In the genomic region with DNA sequence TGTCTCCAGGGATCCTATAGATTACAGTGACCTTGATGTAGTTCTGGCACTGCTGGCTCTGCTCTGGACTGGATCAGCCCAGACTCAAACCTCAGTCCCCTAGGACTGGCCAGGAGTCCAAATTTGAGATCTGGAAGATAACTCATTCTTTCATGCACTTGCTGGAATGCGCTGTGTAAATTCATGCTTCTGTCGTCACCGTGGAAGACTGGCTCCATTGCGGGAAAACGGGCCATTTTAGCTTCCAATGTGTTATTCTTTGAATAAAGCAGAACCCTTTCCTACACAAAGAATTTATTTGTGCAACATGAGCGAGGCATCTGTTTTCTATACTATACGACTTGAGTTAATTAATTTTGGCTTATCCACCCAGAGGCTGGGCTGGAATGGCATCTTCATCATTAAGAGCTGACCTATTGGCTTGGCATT, we compare ENCODE assay signal across 15 mouse cellular contexts. TPM values are rescaled to one million over a fixed set of nuclear protein-coding genes. Genes with fewer than 3 reads are reported as not detected.
A peak's percentile ranks its signal among the peaks of the same experiment; 100 is the strongest.
DNase-seq lines count a peak whose midpoint lies in the region; ATAC-seq lines count a peak whose summit lies in the region.
"Had no signal": no experiment of that assay in that cellular context is flagged by ENCODE, and none has a peak within 500 bp of the region (broad histone marks: within the 10 kb centered on the region; RNA-seq: fewer than 3 reads in every experiment).

No protein-coding gene starts in this region.

- H3K9me3 ChIP-seq in hindbrain, embryonic 10.5 days: no peaks in the 10 kb centered on the region
- no peaks in the 10 kb centered on the region for H3K9me3 ChIP-seq in hindbrain, embryonic 11.5 days (ENCODE audit: control insufficient read depth, low read length)
- no peaks in the 10 kb centered on the region for H3K9me3 ChIP-seq in embryonic facial prominence, embryonic 10.5 days
- H3K9me3 ChIP-seq in limb, embryonic 10.5 days (replicated peaks): no peaks in the 10 kb centered on the region

- no peaks in the 10 kb centered on the region for H3K27me3 ChIP-seq in hindbrain, embryonic 10.5 days (ENCODE audit: insufficient read depth, poor library complexity, severe bottlenecking)
- H3K27me3 ChIP-seq in hindbrain, embryonic 11.5 days (ENCODE audit: control insufficient read depth, insufficient read depth, low read length): no peaks in the 10 kb centered on the region
- no peaks in the 10 kb centered on the region for H3K27me3 ChIP-seq in embryonic facial prominence, embryonic 10.5 days (replicated peaks; ENCODE audit: low read depth, poor library complexity, severe bottlenecking)
- no peaks in the 10 kb centered on the region for H3K27me3 ChIP-seq in limb, embryonic 10.5 days (ENCODE audit: low read depth, poor library complexity, severe bottlenecking)
- H3K27me3 ChIP-seq: Patski had no signal

- no peak for ATAC-seq in hindbrain, embryonic 11.5 days (ENCODE audit: low FRiP score)
- ATAC-seq: CD4-positive, CD25-positive, alpha-beta regulatory T cell, adult 4 months; liver, postnatal 0 days; Patski had no signal

- no peak for DNase-seq in hindbrain, embryonic 10.5 days (ENCODE audit: low spot score)
- no peak for DNase-seq in hindbrain, embryonic 11.5 days (ENCODE audit: low spot score)
- DNase-seq in MN1 (ENCODE audit: low spot score) (peak; percentile 91), adipocyte (ENCODE audit: low spot score) (no peak)
- peak; percentile 58 for DNase-seq in embryonic facial prominence, embryonic 10.5 days (ENCODE audit: low spot score)
- peak; percentile 63 for DNase-seq in limb, embryonic 10.5 days (ENCODE audit: low spot score)
- no peak for DNase-seq in frontal cortex, postnatal 10 days (ENCODE audit: low spot score in 2 of 2)
- no peak for DNase-seq in urinary bladder, postnatal 4 days (ENCODE audit: low spot score in 2 of 2)
- DNase-seq: adrenal gland, adult 2 months; cerebellum, postnatal 36 days; kidney, postnatal 4 days; liver, postnatal 0 days had no signal

- H3K27ac ChIP-seq in hindbrain, embryonic 10.5 days: peak overlapping the region; percentile 69; the same call in 1 of the 2 replicates
- H3K27ac ChIP-seq in hindbrain, embryonic 11.5 days (ENCODE audit: low read depth, low read length): no peak overlapping the region
- peak overlapping the region; percentile 88 for H3K27ac ChIP-seq in embryonic facial prominence, embryonic 10.5 days (replicated peaks)
- peak overlapping the region; percentile 96 for H3K27ac ChIP-seq in limb, embryonic 10.5 days

- H3K4me1 ChIP-seq in hindbrain, embryonic 10.5 days (replicated peaks): peaks cover 31% of the 10 kb centered on the region
- no peaks in the 10 kb centered on the region for H3K4me1 ChIP-seq in hindbrain, embryonic 11.5 days (replicated peaks; ENCODE audit: control insufficient read depth, insufficient read depth, low read length)
- peaks cover 99% of the 10 kb centered on the region for H3K4me1 ChIP-seq in embryonic facial prominence, embryonic 10.5 days
- peaks cover 100% of the 10 kb centered on the region for H3K4me1 ChIP-seq in limb, embryonic 10.5 days

- H3K4me3 ChIP-seq in hindbrain, embryonic 10.5 days: no peak overlapping the region
- H3K4me3 ChIP-seq in hindbrain, embryonic 11.5 days (ENCODE audit: low read depth, low read length): no peak overlapping the region
- no peak overlapping the region for H3K4me3 ChIP-seq in embryonic facial prominence, embryonic 10.5 days
- no peak overlapping the region for H3K4me3 ChIP-seq in limb, embryonic 10.5 days

- WGBS in hindbrain, embryonic 10.5 days: 76% methylated on average over 7 of the region's 7 CpGs
- 67% methylated on average over 7 of the region's 7 CpGs for WGBS in hindbrain, embryonic 11.5 days
- 36% methylated on average over 7 of the region's 7 CpGs for WGBS in embryonic facial prominence, embryonic 10.5 days
- 29% methylated on average over 7 of the region's 7 CpGs for WGBS in limb, embryonic 10.5 days

- H3K9ac ChIP-seq in hindbrain, embryonic 11.5 days (ENCODE audit: low read depth, low read length): no peak overlapping the region
- H3K9ac ChIP-seq: liver, postnatal 0 days had no signal

- no peaks in the 10 kb centered on the region for H3K36me3 ChIP-seq in hindbrain, embryonic 10.5 days
- H3K36me3 ChIP-seq in hindbrain, embryonic 11.5 days (ENCODE audit: control insufficient read depth, insufficient read depth, low read length): no peaks in the 10 kb centered on the region
- H3K36me3 ChIP-seq in embryonic facial prominence, embryonic 10.5 days (replicated peaks): no peaks in the 10 kb centered on the region
- no peaks in the 10 kb centered on the region for H3K36me3 ChIP-seq in limb, embryonic 10.5 days

- H3K4me2 ChIP-seq in hindbrain, embryonic 11.5 days (replicated peaks; ENCODE audit: low read depth, low read length): no peak overlapping the region

RNA-seq across cellular contexts. Expression of a gene that starts 40.9 kb away (rescaled TPM):
- polyA plus RNA-seq in hindbrain, embryonic 10.5 days (2016; fragmentation: Nextera tagmentation; extraction: Ambion mirVana): not detected in 2 replicates
- polyA plus RNA-seq in hindbrain, embryonic 11.5 days (2014; fragmentation: Nextera tagmentation; extraction: Ambion mirVana): not detected in 2 replicates
- polyA plus RNA-seq in embryonic facial prominence, embryonic 10.5 days (2016; fragmentation: Nextera tagmentation; extraction: Ambion mirVana): not detected in 2 replicates
- not detected in 2 replicates for polyA plus RNA-seq in limb, embryonic 10.5 days (2016; fragmentation: Nextera tagmentation; extraction: Ambion mirVana)
- polyA plus RNA-seq: adrenal gland, adult 2 months; CD4-positive, CD25-positive, alpha-beta regulatory T cell, adult 4 months; liver, postnatal 0 days; neural tube, embryonic 11.5 days; Patski had no signal

RNA-seq across cellular contexts. Expression of a gene that starts 51.3 kb away (rescaled TPM):
- polyA plus RNA-seq in hindbrain, embryonic 10.5 days (2016; fragmentation: Nextera tagmentation; extraction: Ambion mirVana): 28.7 and 30.3 TPM in 2 replicates
- polyA plus RNA-seq in hindbrain, embryonic 11.5 days (2014; fragmentation: Nextera tagmentation; extraction: Ambion mirVana): 33.3 and 38.6 TPM in 2 replicates
- 27.2 and 27.8 TPM in 2 replicates for polyA plus RNA-seq in embryonic facial prominence, embryonic 10.5 days (2016; fragmentation: Nextera tagmentation; extraction: Ambion mirVana)
- 31.4 and 39.9 TPM in 2 replicates for polyA plus RNA-seq in limb, embryonic 10.5 days (2016; fragmentation: Nextera tagmentation; extraction: Ambion mirVana)

Comparison
In these comparisons a context has a peak if more than half of its experiments do, and no peak if none do; other contexts are left out.
1. DNase-seq: peak in MN1 (single experiment), embryonic facial prominence, embryonic 10.5 days (single experiment) and limb, embryonic 10.5 days (single experiment); none in hindbrain, embryonic 10.5 days (single experiment), hindbrain, embryonic 11.5 days (single experiment), frontal cortex, postnatal 10 days (0 of 2), adipocyte (single experiment) and urinary bladder, postnatal 4 days (0 of 2).